Mouse (Mus musculus) liver, adult (tissue): ENCODE data around the gene Rassf4.

Source experiments
- GATA4 ChIP-seq: IDR thresholded peaks from 2 replicates; pipeline ENCODE4 v1.6.1; 2014; ENCODE audit warnings: mild to moderate bottlenecking, low read length; ENCODE audit not compliant: insufficient replicate concordance

Gene Rassf4

GRCm38 (mm10) chr6:116633741-116634695 lies 39.7 kb downstream of the Rassf4 start:
- no peak for TF ChIP-seq GATA4

- no peak for TF ChIP-seq GATA4
Observed at GRCm38 (mm10) chr6:116632129-116632528, 41.6 kb downstream of the Rassf4 start.

DNA sequence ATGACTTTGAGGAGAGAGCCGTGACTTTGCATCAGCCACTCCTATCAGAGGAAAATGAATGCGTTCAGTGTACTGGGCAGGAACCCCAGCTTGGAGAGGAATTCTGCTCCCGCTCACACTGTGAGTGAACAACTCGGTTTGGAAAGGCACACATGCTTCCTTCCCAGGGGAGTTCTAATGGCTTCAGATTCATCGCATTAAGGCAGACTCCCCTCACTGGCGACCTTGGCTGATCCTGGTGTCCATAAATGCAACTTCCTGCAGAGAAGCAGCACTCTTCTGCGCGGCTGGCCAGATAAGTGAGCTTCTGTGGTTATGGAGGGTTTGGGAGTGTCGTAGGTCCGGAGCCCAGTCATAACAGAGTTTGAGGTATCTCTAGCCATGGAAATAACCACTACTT lies 44.0 kb downstream of the Rassf4 start:
- TF ChIP-seq GATA4: no peak

DNA sequence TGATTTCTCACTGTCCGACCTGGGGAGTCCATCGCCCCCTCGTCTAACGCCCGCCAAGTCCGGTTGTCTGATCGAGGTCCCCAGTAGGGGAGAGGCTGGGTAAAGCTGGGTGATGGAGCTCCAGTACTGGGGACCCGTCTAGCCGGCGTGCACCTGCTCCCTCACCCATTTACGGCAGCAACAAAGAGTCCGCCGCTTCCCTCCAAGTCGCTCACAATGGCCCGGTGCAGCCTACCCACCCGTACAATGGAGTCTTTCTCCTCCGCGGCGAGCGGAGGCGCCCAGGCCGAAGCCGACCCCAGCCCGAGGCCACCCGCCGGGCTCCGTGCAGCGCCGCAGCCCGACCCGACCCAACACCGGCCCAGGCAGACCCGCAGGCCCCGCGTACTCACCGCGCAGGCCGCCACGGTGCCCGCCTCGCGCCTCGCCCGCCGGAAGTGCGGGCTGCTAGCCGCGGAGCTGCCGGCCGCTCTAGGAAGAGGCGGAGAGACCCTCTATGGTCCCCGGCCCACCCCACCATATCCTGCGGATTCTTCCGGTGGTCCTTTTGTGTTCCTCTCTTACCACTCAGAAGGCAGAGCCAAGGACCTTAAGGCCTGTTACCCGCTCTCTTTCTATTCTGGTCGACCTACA lies 45.1 kb downstream of the Rassf4 start, which contains the start of gene Zfp422:
TSS of gene Zfp422 (minus strand) at position 461 of the 633 bp plus-strand sequence.
- TF ChIP-seq GATA4: no peak

- no peak for TF ChIP-seq GATA4
Observed at GRCm38 (mm10) chr6:116628095-116628494, 45.7 kb downstream of the Rassf4 start.

- no peak for TF ChIP-seq GATA4
Observed at GRCm38 (mm10) chr6:116621318-116622023, 52.3 kb downstream of the Rassf4 start.

DNA sequence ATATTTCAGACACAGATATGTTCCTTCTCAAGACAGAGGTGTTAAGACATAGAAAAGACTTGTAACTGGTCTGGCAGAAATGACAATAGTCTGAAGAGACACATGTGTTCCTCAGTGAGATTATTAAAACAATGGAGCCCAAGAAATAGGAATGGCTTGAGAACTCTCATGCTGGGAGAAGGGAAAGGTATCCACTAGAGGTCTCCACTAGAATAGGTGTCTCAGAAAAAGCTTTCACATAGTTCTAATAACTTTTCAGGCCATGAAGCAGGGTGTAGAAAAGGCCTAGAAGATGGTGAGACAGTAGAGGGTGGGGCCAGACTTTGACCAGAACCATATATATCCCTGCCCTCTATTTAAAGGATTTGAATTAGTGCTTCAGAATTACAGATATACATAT lies 55.7 kb downstream of the Rassf4 start:
- TF ChIP-seq GATA4: no peak

GRCm38 (mm10) chr6:116615719-116616118 lies 58.0 kb downstream of the Rassf4 start:
- TF ChIP-seq GATA4: no peak

GRCm38 (mm10) chr6:116607230-116607629 lies 66.5 kb downstream of the Rassf4 start:
- no peak for TF ChIP-seq GATA4

DNA sequence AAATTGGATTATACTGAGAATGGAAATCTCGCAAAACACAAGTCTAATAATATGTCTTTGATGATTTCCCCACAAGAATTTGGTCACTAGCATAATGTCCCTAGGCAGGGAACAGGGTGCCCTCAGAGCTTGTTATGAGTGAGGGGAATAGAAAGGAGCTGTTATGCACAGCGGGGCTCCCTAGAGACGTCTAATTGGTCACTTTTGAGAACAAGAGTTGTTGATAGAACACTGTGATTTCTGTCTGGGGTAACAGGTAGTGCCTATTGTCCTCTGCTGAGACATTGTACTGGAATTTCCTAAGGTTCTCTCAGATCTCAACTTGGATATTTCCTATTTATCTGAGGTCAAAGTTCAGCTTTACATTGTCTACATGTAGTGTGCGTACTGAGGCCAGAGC lies 89.7 kb downstream of the Rassf4 start, which contains the start of gene Olfr215:
TSS of gene Olfr215 (minus strand) at position 101 of the 400 bp plus-strand sequence.
- no peak for TF ChIP-seq GATA4
